Mouse (Mus musculus) heart, embryonic 11.5 days (tissue): ENCODE measurements around the gene Mpz. TPM values are rescaled to one million over a fixed set of nuclear protein-coding genes. Genes with fewer than 3 reads are reported as not detected.

ENCODE experiments used
- ATAC-seq: fragments of 200-750 bp; cut with Nextera tagmentation; replicated peaks from 2 replicates; pipeline ENCODE4 v1.8.0; 2017; ENCODE audit warnings: moderate library complexity; ENCODE audit not compliant: insufficient number of reproducible peaks, low FRiP score, low TSS enrichment
- H3K27ac ChIP-seq: fragments of 300-500 bp; sonication (generic); 2 replicates; pipeline ENCODE4 v1.5.1; 2014; ENCODE audit warnings: mild to moderate bottlenecking, low read depth, low read length
- H3K27me3 ChIP-seq: fragments of 300-500 bp; sonication (generic); 2 replicates; pipeline ENCODE4 v1.6.1; 2014; ENCODE audit warnings: mild to moderate bottlenecking, low read length, mixed read lengths; ENCODE audit not compliant: control insufficient read depth, insufficient read depth
- H3K36me3 ChIP-seq: fragments of 300-500 bp; sonication (generic); 2 replicates; pipeline ENCODE4 v1.6.1; 2014; ENCODE audit warnings: mild to moderate bottlenecking, low read length, moderate library complexity, mixed read lengths; ENCODE audit not compliant: control insufficient read depth, insufficient read depth
- H3K4me1 ChIP-seq: fragments of 300-500 bp; sonication (generic); 2 replicates; pipeline ENCODE4 v1.6.1; 2014; ENCODE audit warnings: low read length; ENCODE audit not compliant: control insufficient read depth, insufficient read depth
- H3K4me2 ChIP-seq: fragments of 300-500 bp; sonication (generic); 2 replicates; pipeline ENCODE4 v1.6.1; 2014; ENCODE audit warnings: mild to moderate bottlenecking, moderate library complexity
- H3K4me3 ChIP-seq: fragments of 300-500 bp; sonication (generic); 2 replicates; pipeline ENCODE4 v1.5.1; 2014; ENCODE audit warnings: low read depth, low read length
- H3K9ac ChIP-seq: fragments of 300-500 bp; sonication (generic); 2 replicates; pipeline ENCODE4 v1.6.1; 2014; ENCODE audit warnings: mild to moderate bottlenecking, low read depth, low read length, moderate library complexity
- H3K9me3 ChIP-seq: fragments of 300-500 bp; sonication (generic); replicated peaks from 2 replicates; pipeline ENCODE4 v1.6.1; 2016; ENCODE audit warnings: low read length; ENCODE audit not compliant: control insufficient read depth
- WGBS: fragments of 180-500 bp; shearing (Covaris S2); extraction: QIAGEN DNeasy Blood & Tissue Kit; methylation state at CpG from one replicate; pipeline ENCODE4 v1.1.7; 2014; ENCODE audit not compliant: insufficient replicate concordance; 5-methylcytosine and 5-hydroxymethylcytosine counted together
- polyA plus RNA-seq: library from polyadenylated mRNA; unstranded; fragments of >200 nt; fragmentation: Nextera tagmentation; extraction: Ambion mirVana; gene quantifications from 2 replicates; pipeline ENCODE4 v1.2.1, GENCODE M21; 2014

Mpz gene
- polyA plus RNA-seq, 1 experiment from 2014 or later, result not detected

- Histone ChIP-seq H3K9ac (no peak overlapping the region), H3K36me3 (no peaks in the 10 kb centered on the region), H3K27me3 (no peaks in the 10 kb centered on the region), H3K4me2 (no peak overlapping the region), H3K27ac (no peak overlapping the region), H3K4me1 (peaks cover 5% of the 10 kb centered on the region; the same call in 1 of the 2 replicates), H3K9me3 (no peaks in the 10 kb centered on the region), H3K4me3 (no peak overlapping the region)
- 66% methylated on average over 6 of the region's 6 CpGs for WGBS
- no peak for ATAC-seq
Measured at GRCm38 (mm10) chr1:171205704-171206493, 55.4 kb downstream of the Mpz start.

GRCm38 (mm10) chr1:171209409-171209808 lies 58.9 kb downstream of the Mpz start:
- Histone ChIP-seq H3K36me3 (no peaks in the 10 kb centered on the region), H3K4me2 (no peak overlapping the region), H3K9me3 (no peaks in the 10 kb centered on the region), H3K9ac (no peak overlapping the region), H3K27me3 (no peaks in the 10 kb centered on the region), H3K4me3 (no peak overlapping the region), H3K4me1 (peaks cover 5% of the 10 kb centered on the region; the same call in 1 of the 2 replicates), H3K27ac (no peak overlapping the region)
- WGBS, result 11% methylated on average over 4 of the region's 4 CpGs
- no peak for ATAC-seq

Other genes with a start within 250 kb of the Mpz start
- gene Fcrlb, start 237.8 kb upstream of the Mpz start, polyA plus RNA-seq, result not detected in 2 replicates
- 0.36 TPM in 1 of 2 replicates, not detected in the other for gene Fcrla, start 223.1 kb upstream of the Mpz start, polyA plus RNA-seq
- 0.59 TPM in 1 of 2 replicates, not detected in the other for gene Fcgr2b, start 174.2 kb upstream of the Mpz start, polyA plus RNA-seq
- 0.23 TPM in 1 of 2 replicates, not detected in the other for gene Fcgr4, start 131.8 kb upstream of the Mpz start, polyA plus RNA-seq
- gene Fcgr3, start 85.8 kb upstream of the Mpz start, polyA plus RNA-seq, result 3.8 and 4.4 TPM in 2 replicates
- gene Cfap126, start 36.8 kb upstream of the Mpz start, polyA plus RNA-seq, result 2.7 and 5.6 TPM in 2 replicates
- gene Sdhc, start 108 bp upstream of the Mpz start, polyA plus RNA-seq, result 426 and 502 TPM in 2 replicates
- 36.2 and 40.0 TPM in 2 replicates for gene Pcp4l1, start 45.6 kb downstream of the Mpz start, polyA plus RNA-seq
- gene Nr1i3, start 63.3 kb downstream of the Mpz start, polyA plus RNA-seq, result 0.11 and 0.19 TPM in 2 replicates
- 44.1 and 53.2 TPM in 2 replicates for gene Tomm40l, start 71.8 kb downstream of the Mpz start, polyA plus RNA-seq
- 13.6 and 55.4 TPM in 2 replicates for gene Apoa2, start 74.3 kb downstream of the Mpz start, polyA plus RNA-seq
- 12.1 and 18.4 TPM in 2 replicates for gene Fcer1g, start 83.7 kb downstream of the Mpz start, polyA plus RNA-seq
- gene Adamts4, start 99.7 kb downstream of the Mpz start, polyA plus RNA-seq, result 1.5 and 1.7 TPM in 2 replicates
- 446 and 471 TPM in 2 replicates for gene Ndufs2, start 100.7 kb downstream of the Mpz start, polyA plus RNA-seq
- gene B4galt3, start 119.6 kb downstream of the Mpz start, polyA plus RNA-seq, result 48.4 and 49.4 TPM in 2 replicates
- gene Ppox, start 130.5 kb downstream of the Mpz start, polyA plus RNA-seq, result 59.9 and 60.7 TPM in 2 replicates
- 51.2 TPM in 2 replicates for gene Usp21, start 137.3 kb downstream of the Mpz start, polyA plus RNA-seq
- gene Ufc1, start 144.3 kb downstream of the Mpz start, polyA plus RNA-seq, result 90.3 and 92.9 TPM in 2 replicates
- 40.4 and 45.4 TPM in 2 replicates for gene Dedd, start 178.4 kb downstream of the Mpz start, polyA plus RNA-seq
- 24.8 and 30.9 TPM in 2 replicates for gene Nit1, start 194.9 kb downstream of the Mpz start, polyA plus RNA-seq
- 49.5 and 51.3 TPM in 2 replicates for gene Pfdn2, start 195.0 kb downstream of the Mpz start, polyA plus RNA-seq
- 0.49 and 0.51 TPM in 2 replicates for gene Klhdc9, start 210.1 kb downstream of the Mpz start, polyA plus RNA-seq
- 0.08 and 0.20 TPM in 2 replicates for gene Nectin4, start 219.4 kb downstream of the Mpz start, polyA plus RNA-seq
- 0.18 and 0.44 TPM in 2 replicates for gene Arhgap30, start 238.2 kb downstream of the Mpz start, polyA plus RNA-seq